Mouse (Mus musculus) activated CD4-positive, CD25-positive, alpha-beta regulatory T cell (primary cell): ENCODE data around the gene Olfr994. TPM values are rescaled to one million over a fixed set of nuclear protein-coding genes. Genes with fewer than 3 reads are reported as not detected.

ENCODE experiments used
- polyA plus RNA-seq, 2 experiments: library from polyadenylated mRNA; unstranded; fragments of 100-300 nt; shearing (Covaris generic); gene quantifications; one replicate each; pipeline ENCODE4 v1.2.1; 2017

The Olfr994 gene
- under 1 TPM in 1 of 2 experiments, not detected in 1; 0.39 TPM for polyA plus RNA-seq

GRCm38 (mm10) chr2:85436351-85436750, at the start of gene Olfr994:
Gene Olfr994, minus strand, starts transcription at chr2:85436451.

GRCm38 (mm10) chr2:85443539-85443938, 7.3 kb upstream of the Olfr994 start, which contains the start of gene Olfr995:
Gene Olfr995, minus strand, starts transcription at chr2:85443639.

GRCm38 (mm10) chr2:85414777-85415176, 21.5 kb downstream of the Olfr994 start, which contains the start of gene Olfr993:
Gene Olfr993, minus strand, starts transcription at chr2:85414877.

GRCm38 (mm10) chr2:85409369-85409768, 26.9 kb downstream of the Olfr994 start, which contains the start of gene Olfr992:
Gene Olfr992, minus strand, starts transcription at chr2:85409469.

Other genes starting within 250 kb of the Olfr994 start
- gene Lrrc55, start 239.3 kb downstream of the Olfr994 start, polyA plus RNA-seq = not detected
- under 1 TPM in 1 of 2 experiments, not detected in 1; 0.47 TPM for gene Olfr987, start 97.1 kb downstream of the Olfr994 start, polyA plus RNA-seq
- not detected for gene Olfr988, start 73.2 kb downstream of the Olfr994 start, polyA plus RNA-seq
- not detected for gene Olfr992, start 27.0 kb downstream of the Olfr994 start, polyA plus RNA-seq
- gene Olfr993, start 21.6 kb downstream of the Olfr994 start, polyA plus RNA-seq = not detected
- under 1 TPM in 1 of 2 experiments, not detected in 1; 0.34 TPM for gene Olfr995, start 7.2 kb upstream of the Olfr994 start, polyA plus RNA-seq
- not detected for gene 4833423E24Rik, start 82.6 kb upstream of the Olfr994 start, polyA plus RNA-seq
- not detected for gene Olfr996, start 142.8 kb upstream of the Olfr994 start, polyA plus RNA-seq
- gene Olfr998, start 152.5 kb upstream of the Olfr994 start, polyA plus RNA-seq = not detected
- not detected for gene Olfr1000, start 175.5 kb upstream of the Olfr994 start, polyA plus RNA-seq
- gene Olfr1002, start 214.3 kb upstream of the Olfr994 start, polyA plus RNA-seq = not detected
- gene Olfr154, start 228.0 kb upstream of the Olfr994 start, polyA plus RNA-seq = not detected
- gene Olfr1006, start 242.3 kb upstream of the Olfr994 start, polyA plus RNA-seq = under 1 TPM in 1 of 2 experiments, not detected in 1; 0.22 TPM